Mouse (Mus musculus) ES-Bruce4 (cell line): ENCODE results near the gene Eepd1. TPM values are rescaled to one million over a fixed set of nuclear protein-coding genes. Genes with fewer than 3 reads are reported as not detected.

Experiments used
- H3K27ac ChIP-seq: 2 replicates; pipeline ENCODE4 v1.5.1; 2012; ENCODE audit warnings: low read length, inconsistent platforms; ENCODE audit not compliant: insufficient read depth
- H3K27me3 ChIP-seq: 2 replicates; pipeline ENCODE4 v1.6.1; 2012; ENCODE audit warnings: mild to moderate bottlenecking, low read length, inconsistent platforms; ENCODE audit not compliant: control insufficient read depth, poor library complexity, insufficient read depth, severe bottlenecking
- H3K36me3 ChIP-seq: 2 replicates; pipeline ENCODE4 v1.6.1; 2012; ENCODE audit warnings: inconsistent platforms, mild to moderate bottlenecking, low read length, moderate library complexity; ENCODE audit not compliant: control insufficient read depth, poor library complexity, insufficient read depth, severe bottlenecking
- H3K4me1 ChIP-seq: one replicate; pipeline ENCODE4 v1.8.1; 2011; ENCODE audit warnings: low read length; ENCODE audit not compliant: control insufficient read depth, insufficient read depth
- H3K4me3 ChIP-seq: 2 replicates; pipeline ENCODE4 v1.5.1; 2011; ENCODE audit warnings: low read depth, mild to moderate bottlenecking, low read length
- H3K9ac ChIP-seq: 2 replicates; pipeline ENCODE4 v1.6.1; 2012; ENCODE audit warnings: low read depth, mild to moderate bottlenecking, inconsistent platforms; ENCODE audit not compliant: poor library complexity, severe bottlenecking
- H3K9me3 ChIP-seq: replicated peaks from 2 replicates; pipeline ENCODE4 v1.6.1; 2012; ENCODE audit warnings: mild to moderate bottlenecking, low read length, inconsistent platforms; ENCODE audit not compliant: control insufficient read depth, poor library complexity, insufficient read depth, severe bottlenecking
- CTCF ChIP-seq: IDR thresholded peaks from one replicate; pipeline ENCODE4 v1.8.1; 2011; ENCODE audit warnings: low read depth, low read length
- EP300 ChIP-seq: IDR thresholded peaks from 2 replicates; pipeline ENCODE4 v1.6.1; 2011; ENCODE audit warnings: low read depth, low read length; ENCODE audit not compliant: insufficient read depth
- POLR2A ChIP-seq: IDR thresholded peaks from one replicate; pipeline ENCODE4 v1.8.1; 2011; ENCODE audit warnings: low read length; ENCODE audit not compliant: insufficient read depth
- polyA plus RNA-seq: library from polyadenylated mRNA; stranded (reverse); fragments of >200 nt; gene quantifications from 2 replicates; pipeline ENCODE4 v1.2.4, GENCODE M21; 2011; ENCODE audit warnings: low read depth; ENCODE audit not compliant: missing spikeins, insufficient read depth, insufficient read length

Eepd1 gene
- polyA plus RNA-seq, 1 experiment = 1.6 TPM

DNA sequence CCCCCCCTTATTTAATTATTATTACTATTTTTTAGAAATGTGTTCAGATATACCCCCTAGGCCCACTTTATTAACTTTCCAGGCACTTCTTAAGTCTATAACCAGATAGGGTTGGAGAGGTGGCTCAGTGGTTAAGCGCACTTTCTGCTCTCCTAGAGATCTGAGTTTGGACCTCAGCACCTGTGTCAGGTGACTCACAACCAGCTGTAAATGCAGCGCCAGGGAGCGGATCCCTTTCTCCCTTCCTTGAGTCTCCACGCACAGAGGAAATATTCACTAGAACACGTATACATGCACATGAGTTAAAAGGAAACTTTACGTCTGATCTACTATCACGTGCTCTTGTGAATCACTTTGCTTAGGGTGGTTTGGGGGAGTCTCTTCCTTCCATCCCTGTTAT is 88.7 kb downstream of the Eepd1 start:
- TF ChIP-seq EP300 (no peak), POLR2A (no peak), CTCF (no peak)
- Histone ChIP-seq H3K4me3 (no peak overlapping the region), H3K36me3 (no peaks in the 10 kb centered on the region), H3K27me3 (no peaks in the 10 kb centered on the region), H3K9me3 (peaks cover 8% of the 10 kb centered on the region; the same call in 1 of the 2 replicates), H3K4me1 (no peaks in the 10 kb centered on the region), H3K9ac (no peak overlapping the region), H3K27ac (no peak overlapping the region)

DNA sequence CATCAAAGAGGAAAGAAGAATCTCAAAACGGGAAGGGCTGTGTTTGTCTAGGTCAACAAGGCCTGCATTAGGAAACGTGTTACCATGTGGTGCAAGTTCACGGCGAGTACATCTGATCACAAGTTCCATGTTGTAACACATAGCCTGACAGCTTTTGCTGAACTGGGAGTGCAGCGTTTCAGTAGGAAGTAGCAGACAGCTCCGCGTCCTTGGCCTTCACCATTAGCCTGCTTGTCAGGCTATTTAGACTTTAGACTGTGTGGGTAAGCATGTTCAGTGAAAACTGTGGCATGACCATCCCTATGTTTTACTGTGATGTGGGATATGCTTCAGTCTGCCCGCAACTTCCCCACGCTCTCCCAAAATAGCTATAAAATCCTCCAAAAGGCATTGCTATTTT is 89.1 kb downstream of the Eepd1 start:
- Histone ChIP-seq H3K9me3 (peaks cover 5% of the 10 kb centered on the region; the same call in 1 of the 2 replicates), H3K4me1 (no peaks in the 10 kb centered on the region), H3K36me3 (no peaks in the 10 kb centered on the region), H3K27me3 (no peaks in the 10 kb centered on the region), H3K9ac (no peak overlapping the region), H3K4me3 (no peak overlapping the region), H3K27ac (no peak overlapping the region)
- TF ChIP-seq POLR2A (no peak), EP300 (no peak), CTCF (no peak)

DNA sequence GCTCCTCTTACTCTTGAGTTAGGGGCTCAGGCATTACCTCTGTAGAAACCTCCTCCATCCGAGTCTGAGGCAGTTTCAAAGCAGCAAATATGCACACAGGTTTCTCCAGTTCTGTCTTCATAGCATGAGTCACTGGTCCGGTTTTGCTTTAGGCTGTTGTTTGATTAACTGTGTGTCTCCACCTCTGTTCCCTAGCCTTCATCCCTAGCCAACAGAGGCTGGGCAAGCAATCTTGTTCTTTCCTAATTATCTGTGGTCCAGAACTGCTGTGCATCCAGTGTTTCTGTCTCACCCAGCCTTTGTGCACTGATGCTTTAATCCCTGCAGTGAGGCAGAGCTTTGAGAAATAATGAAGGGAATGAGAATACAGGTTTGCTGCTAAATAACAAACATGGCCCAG is 90.0 kb downstream of the Eepd1 start:
- Histone ChIP-seq H3K27ac (no peak overlapping the region), H3K4me3 (no peak overlapping the region), H3K4me1 (no peaks in the 10 kb centered on the region), H3K36me3 (no peaks in the 10 kb centered on the region), H3K9ac (no peak overlapping the region), H3K9me3 (no peaks in the 10 kb centered on the region; the same call in 1 of the 2 replicates), H3K27me3 (no peaks in the 10 kb centered on the region)
- no peak for TF ChIP-seq CTCF
- TF ChIP-seq POLR2A = no peak
- no peak for TF ChIP-seq EP300

- no peaks in the 10 kb centered on the region for H3K27me3 ChIP-seq
- no peak overlapping the region for H3K4me3 ChIP-seq
- TF ChIP-seq POLR2A (no peak), EP300 (no peak), CTCF (no peak)
- no peaks in the 10 kb centered on the region for H3K36me3 ChIP-seq
- no peaks in the 10 kb centered on the region for H3K9me3 ChIP-seq
- H3K4me1 ChIP-seq = no peaks in the 10 kb centered on the region
- no peak overlapping the region for H3K27ac ChIP-seq
- no peak overlapping the region for H3K9ac ChIP-seq
Observed at GRCm38 (mm10) chr9:25573753-25574152, 92.4 kb downstream of the Eepd1 start.

GRCm38 (mm10) chr9:25574186-25574585 is 92.8 kb downstream of the Eepd1 start:
- Histone ChIP-seq H3K4me3 (no peak overlapping the region), H3K27ac (no peak overlapping the region), H3K27me3 (no peaks in the 10 kb centered on the region), H3K36me3 (no peaks in the 10 kb centered on the region), H3K9me3 (no peaks in the 10 kb centered on the region), H3K4me1 (no peaks in the 10 kb centered on the region), H3K9ac (no peak overlapping the region)
- no peak for TF ChIP-seq CTCF
- no peak for TF ChIP-seq EP300

DNA sequence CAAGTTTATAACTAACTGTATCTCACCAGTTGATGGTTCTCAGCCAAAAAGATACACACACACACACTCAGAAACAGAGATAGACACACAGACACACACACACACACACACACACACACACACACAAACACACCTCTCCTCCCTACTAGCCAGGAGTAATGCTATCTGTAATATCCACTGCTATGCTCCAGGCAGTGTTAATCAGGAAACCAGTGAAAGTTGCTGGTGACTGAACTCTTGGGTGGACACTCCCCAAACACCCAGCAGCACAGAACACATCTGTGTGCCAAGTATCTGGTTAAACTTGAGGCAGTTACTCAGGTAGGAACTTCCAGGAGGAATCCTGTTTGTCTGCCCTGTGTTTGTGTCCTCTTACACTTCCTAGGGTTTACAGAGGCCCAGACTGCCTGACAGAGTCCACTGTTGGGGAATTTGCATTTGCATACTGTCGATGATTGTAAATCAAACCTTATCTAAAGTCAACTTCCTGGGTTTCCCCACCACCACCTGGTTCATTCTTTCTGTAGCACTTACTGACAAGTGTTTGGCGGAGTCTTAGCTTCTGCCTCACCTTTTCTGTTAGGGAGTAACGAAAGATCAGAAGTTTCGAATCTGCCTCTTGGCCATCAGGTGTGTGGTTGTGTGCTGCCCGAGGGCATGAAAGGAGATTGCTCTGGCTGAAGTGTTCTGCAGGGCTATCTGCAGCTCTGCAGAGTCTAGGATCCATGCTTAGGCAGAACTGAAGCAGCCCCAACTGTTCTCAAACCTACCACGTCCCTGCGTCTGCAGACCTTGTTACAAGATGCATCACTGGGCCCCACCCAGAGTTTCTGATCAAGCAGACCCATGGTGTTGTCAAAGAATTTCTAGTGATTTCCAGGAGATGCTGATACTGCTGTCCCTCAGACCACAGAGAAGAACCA is 97.6 kb downstream of the Eepd1 start:
- Histone ChIP-seq H3K27ac (no peak overlapping the region), H3K4me1 (no peaks in the 10 kb centered on the region), H3K4me3 (no peak overlapping the region), H3K36me3 (no peaks in the 10 kb centered on the region), H3K9ac (no peak overlapping the region), H3K27me3 (no peaks in the 10 kb centered on the region), H3K9me3 (no peaks in the 10 kb centered on the region)
- TF ChIP-seq CTCF = no peak
